Mouse (Mus musculus) mouse trophoblast stem cell (cell line): Measurements from ENCODE around the gene Slc37a4.
"Not testable (repeated sequence)": the region's sequence is repeated elsewhere in the genome, so short reads cannot be mapped to it uniquely, and the experiment has no call there.

ENCODE experiments used
- in situ Hi-C, 2 experiments: fragments of 300-500 bp; cut with MseI, MboI; formaldehyde crosslinking; loops; 2 replicates in 1 of 2; 3 replicates in 1 of 2; pipeline ENCODE4 v1.15.1; 2025

Gene Slc37a4

GRCm38 (mm10) chr9:44398551-44398950, 1.9 kb downstream of the Slc37a4 start:
- in situ Hi-C loops = no loop called here

- in situ Hi-C loops = no loop called here
These were observed 2.6 kb downstream of the Slc37a4 start for GRCm38 (mm10) chr9:44399114-44399794.

GRCm38 (mm10) chr9:44399795-44400114, 3.1 kb downstream of the Slc37a4 start:
- in situ Hi-C loops = no loop called here

GRCm38 (mm10) chr9:44401081-44401480, 4.4 kb downstream of the Slc37a4 start:
- in situ Hi-C loops = no loop called here

- in situ Hi-C loops = no loop called here
These were observed 8.4 kb downstream of the Slc37a4 start for GRCm38 (mm10) chr9:44405011-44405410.

GRCm38 (mm10) chr9:44406906-44407751, 10.5 kb downstream of the Slc37a4 start, which contains the start of the genes Rps25 and Trappc4:
Gene Rps25, plus strand, starts transcription at chr9:44407139.
Gene Trappc4, minus strand, starts transcription at chr9:44407600.
- in situ Hi-C loops = no loop called here

GRCm38 (mm10) chr9:44407752-44408097, 11.1 kb downstream of the Slc37a4 start:
- in situ Hi-C loops = no loop called here

GRCm38 (mm10) chr9:44408693-44409092, 12.0 kb downstream of the Slc37a4 start:
- in situ Hi-C loops = not testable (repeated sequence)

GRCm38 (mm10) chr9:44410647-44411336, 14.1 kb downstream of the Slc37a4 start:
- in situ Hi-C loops = no loop called here

- in situ Hi-C loops = no loop called here
These were observed 15.0 kb downstream of the Slc37a4 start for GRCm38 (mm10) chr9:44411601-44412130.

GRCm38 (mm10) chr9:44412306-44412705, 15.7 kb downstream of the Slc37a4 start:
- in situ Hi-C loops = no loop called here

GRCm38 (mm10) chr9:44412781-44413180, 16.1 kb downstream of the Slc37a4 start:
- in situ Hi-C loops = no loop called here

GRCm38 (mm10) chr9:44417156-44417891, 20.7 kb downstream of the Slc37a4 start:
- in situ Hi-C loops = no loop called here

GRCm38 (mm10) chr9:44417892-44418363, 21.3 kb downstream of the Slc37a4 start:
- in situ Hi-C loops = no loop called here

- in situ Hi-C loops = no loop called here
These were observed 22.1 kb downstream of the Slc37a4 start, which contains the start of gene Ccdc84 for GRCm38 (mm10) chr9:44418519-44419385. Gene Ccdc84, minus strand, starts transcription at chr9:44418569.

GRCm38 (mm10) chr9:44419730-44420129, 23.1 kb downstream of the Slc37a4 start:
- in situ Hi-C loops = not testable (repeated sequence)

- in situ Hi-C loops = no loop called here
These were observed 23.7 kb downstream of the Slc37a4 start for GRCm38 (mm10) chr9:44420280-44420898.

- in situ Hi-C loops = no loop called here
These were observed 26.9 kb downstream of the Slc37a4 start for GRCm38 (mm10) chr9:44423576-44423975.

- in situ Hi-C loops = no loop called here
These were observed 36.0 kb downstream of the Slc37a4 start for GRCm38 (mm10) chr9:44432577-44433185.
